Mouse (Mus musculus): Measurements from ENCODE around the gene Sash1. TPM values are rescaled to one million over a fixed set of nuclear protein-coding genes. Genes with fewer than 3 reads are reported as not detected.

Gene Sash1
- polyA plus RNA-seq, 1 experiment: 14.4 TPM

- H3K9me3 ChIP-seq (replicated peaks; ENCODE audit: control insufficient read depth, insufficient read depth, low read length, poor library complexity, severe bottlenecking): no peaks in the 10 kb centered on the region
- no peaks in the 10 kb centered on the region for H3K4me1 ChIP-seq (ENCODE audit: control insufficient read depth, insufficient read depth, low read length)
- H3K27ac ChIP-seq (ENCODE audit: insufficient read depth, low read length): no peak overlapping the region
- H3K36me3 ChIP-seq (ENCODE audit: control insufficient read depth, insufficient read depth, low read length, poor library complexity, severe bottlenecking): no peaks in the 10 kb centered on the region
- no peak overlapping the region for H3K4me3 ChIP-seq (ENCODE audit: low read depth, low read length)
- TF ChIP-seq EP300 (IDR thresholded peaks at IDR 0.05; ENCODE audit: insufficient read depth, low read depth, low read length) (no peak), CTCF (IDR thresholded peaks at IDR 0.05; ENCODE audit: low read depth, low read length) (peak; percentile 89), POLR2A (IDR thresholded peaks at IDR 0.05; ENCODE audit: insufficient read depth, low read length) (no peak)
- H3K27me3 ChIP-seq (ENCODE audit: control insufficient read depth, insufficient read depth, low read length, poor library complexity, severe bottlenecking): no peaks in the 10 kb centered on the region
- no peak overlapping the region for H3K9ac ChIP-seq (ENCODE audit: low read depth, poor library complexity, severe bottlenecking)
These were observed 90.5 kb downstream of the Sash1 start for GRCm38 (mm10) chr10:8795336-8795735.

- Histone ChIP-seq H3K36me3 (ENCODE audit: control insufficient read depth, insufficient read depth, low read length, poor library complexity, severe bottlenecking) (no peaks in the 10 kb centered on the region), H3K9ac (ENCODE audit: low read depth, poor library complexity, severe bottlenecking) (no peak overlapping the region), H3K4me3 (ENCODE audit: low read depth, low read length) (no peak overlapping the region), H3K27me3 (ENCODE audit: control insufficient read depth, insufficient read depth, low read length, poor library complexity, severe bottlenecking) (no peaks in the 10 kb centered on the region), H3K9me3 (replicated peaks; ENCODE audit: control insufficient read depth, insufficient read depth, low read length, poor library complexity, severe bottlenecking) (no peaks in the 10 kb centered on the region), H3K27ac (ENCODE audit: insufficient read depth, low read length) (no peak overlapping the region), H3K4me1 (ENCODE audit: control insufficient read depth, insufficient read depth, low read length) (no peaks in the 10 kb centered on the region)
- no peak for TF ChIP-seq EP300 (IDR thresholded peaks at IDR 0.05; ENCODE audit: insufficient read depth, low read depth, low read length)
- peak; percentile 4 for TF ChIP-seq CTCF (IDR thresholded peaks at IDR 0.05; ENCODE audit: low read depth, low read length)
These were observed 93.5 kb downstream of the Sash1 start for GRCm38 (mm10) chr10:8792412-8792811.

GRCm38 (mm10) chr10:8789096-8789495, 96.8 kb downstream of the Sash1 start:
- H3K9ac ChIP-seq (ENCODE audit: low read depth, poor library complexity, severe bottlenecking): no peak overlapping the region
- no peak overlapping the region for H3K27ac ChIP-seq (ENCODE audit: insufficient read depth, low read length)
- no peaks in the 10 kb centered on the region for H3K36me3 ChIP-seq (ENCODE audit: control insufficient read depth, insufficient read depth, low read length, poor library complexity, severe bottlenecking)
- no peaks in the 10 kb centered on the region for H3K9me3 ChIP-seq (replicated peaks; ENCODE audit: control insufficient read depth, insufficient read depth, low read length, poor library complexity, severe bottlenecking)
- no peaks in the 10 kb centered on the region for H3K4me1 ChIP-seq (ENCODE audit: control insufficient read depth, insufficient read depth, low read length)
- no peak for TF ChIP-seq EP300 (IDR thresholded peaks at IDR 0.05; ENCODE audit: insufficient read depth, low read depth, low read length)
- no peak for TF ChIP-seq CTCF (IDR thresholded peaks at IDR 0.05; ENCODE audit: low read depth, low read length)
- no peaks in the 10 kb centered on the region for H3K27me3 ChIP-seq (ENCODE audit: control insufficient read depth, insufficient read depth, low read length, poor library complexity, severe bottlenecking)
- no peak overlapping the region for H3K4me3 ChIP-seq (ENCODE audit: low read depth, low read length)

GRCm38 (mm10) chr10:8787221-8787620, 98.6 kb downstream of the Sash1 start:
- H3K9me3 ChIP-seq (replicated peaks; ENCODE audit: control insufficient read depth, insufficient read depth, low read length, poor library complexity, severe bottlenecking): no peaks in the 10 kb centered on the region
- H3K27me3 ChIP-seq (ENCODE audit: control insufficient read depth, insufficient read depth, low read length, poor library complexity, severe bottlenecking): no peaks in the 10 kb centered on the region
- no peak overlapping the region for H3K9ac ChIP-seq (ENCODE audit: low read depth, poor library complexity, severe bottlenecking)
- H3K36me3 ChIP-seq (ENCODE audit: control insufficient read depth, insufficient read depth, low read length, poor library complexity, severe bottlenecking): no peaks in the 10 kb centered on the region
- no peak overlapping the region for H3K4me3 ChIP-seq (ENCODE audit: low read depth, low read length)
- no peak overlapping the region for H3K27ac ChIP-seq (ENCODE audit: insufficient read depth, low read length)
- no peaks in the 10 kb centered on the region for H3K4me1 ChIP-seq (ENCODE audit: control insufficient read depth, insufficient read depth, low read length)
- no peak for TF ChIP-seq POLR2A (IDR thresholded peaks at IDR 0.05; ENCODE audit: insufficient read depth, low read length)
- no peak for TF ChIP-seq EP300 (IDR thresholded peaks at IDR 0.05; ENCODE audit: insufficient read depth, low read depth, low read length)
- no peak for TF ChIP-seq CTCF (IDR thresholded peaks at IDR 0.05; ENCODE audit: low read depth, low read length)

GRCm38 (mm10) chr10:8785451-8786145, 100.3 kb downstream of the Sash1 start:
- no peak overlapping the region for H3K9ac ChIP-seq (ENCODE audit: low read depth, poor library complexity, severe bottlenecking)
- no peaks in the 10 kb centered on the region for H3K27me3 ChIP-seq (ENCODE audit: control insufficient read depth, insufficient read depth, low read length, poor library complexity, severe bottlenecking)
- no peaks in the 10 kb centered on the region for H3K36me3 ChIP-seq (ENCODE audit: control insufficient read depth, insufficient read depth, low read length, poor library complexity, severe bottlenecking)
- no peaks in the 10 kb centered on the region for H3K9me3 ChIP-seq (replicated peaks; ENCODE audit: control insufficient read depth, insufficient read depth, low read length, poor library complexity, severe bottlenecking)
- no peaks in the 10 kb centered on the region for H3K4me1 ChIP-seq (ENCODE audit: control insufficient read depth, insufficient read depth, low read length)
- H3K27ac ChIP-seq (ENCODE audit: insufficient read depth, low read length): no peak overlapping the region
- H3K4me3 ChIP-seq (ENCODE audit: low read depth, low read length): no peak overlapping the region
- TF ChIP-seq EP300 (IDR thresholded peaks at IDR 0.05; ENCODE audit: insufficient read depth, low read depth, low read length): no peak
- TF ChIP-seq POLR2A (IDR thresholded peaks at IDR 0.05; ENCODE audit: insufficient read depth, low read length): no peak
- no peak for TF ChIP-seq CTCF (IDR thresholded peaks at IDR 0.05; ENCODE audit: low read depth, low read length)

- Histone ChIP-seq H3K27ac (ENCODE audit: insufficient read depth, low read length) (no peak overlapping the region), H3K36me3 (ENCODE audit: control insufficient read depth, insufficient read depth, low read length, poor library complexity, severe bottlenecking) (no peaks in the 10 kb centered on the region), H3K9ac (ENCODE audit: low read depth, poor library complexity, severe bottlenecking) (no peak overlapping the region)
These were observed 103.9 kb downstream of the Sash1 start for GRCm38 (mm10) chr10:8781876-8782372.

More at GRCm38 (mm10) chr10:8781876-8782372, 103.9 kb downstream of the Sash1 start:
- TF ChIP-seq EP300 (IDR thresholded peaks at IDR 0.05; ENCODE audit: insufficient read depth, low read depth, low read length): no peak
- no peak for TF ChIP-seq POLR2A (IDR thresholded peaks at IDR 0.05; ENCODE audit: insufficient read depth, low read length)
- TF ChIP-seq CTCF (IDR thresholded peaks at IDR 0.05; ENCODE audit: low read depth, low read length): no peak
- Histone ChIP-seq H3K4me1 (ENCODE audit: control insufficient read depth, insufficient read depth, low read length) (no peaks in the 10 kb centered on the region), H3K4me3 (ENCODE audit: low read depth, low read length) (no peak overlapping the region), H3K27me3 (ENCODE audit: control insufficient read depth, insufficient read depth, low read length, poor library complexity, severe bottlenecking) (no peaks in the 10 kb centered on the region), H3K9me3 (replicated peaks; ENCODE audit: control insufficient read depth, insufficient read depth, low read length, poor library complexity, severe bottlenecking) (no peaks in the 10 kb centered on the region)

Data from ES-Bruce4 (cell line).